Mouse (Mus musculus) splenic B cell, adult 2 months (primary cell): Measurements from ENCODE around the gene Mrps23.
A peak's percentile ranks its signal among the peaks of the same experiment; 100 is the strongest.

Source experiments
- DNase-seq: peaks from one replicate; pipeline ENCODE4 v3.0.0-alpha.2; 2011; ENCODE audit warnings: low read depth, low spot score
- H3K27me3 ChIP-seq: 2 replicates; pipeline ENCODE4 v1.6.1; 2012; ENCODE audit warnings: mild to moderate bottlenecking, low read length, moderate library complexity, mixed read lengths; ENCODE audit not compliant: control insufficient read depth, poor library complexity, insufficient read depth, severe bottlenecking
- H3K36me3 ChIP-seq: 2 replicates; pipeline ENCODE4 v1.6.1; 2012; ENCODE audit warnings: mild to moderate bottlenecking, low read length, moderate library complexity, mixed read lengths; ENCODE audit not compliant: control insufficient read depth, poor library complexity, insufficient read depth, severe bottlenecking

Mrps23 gene

DNA sequence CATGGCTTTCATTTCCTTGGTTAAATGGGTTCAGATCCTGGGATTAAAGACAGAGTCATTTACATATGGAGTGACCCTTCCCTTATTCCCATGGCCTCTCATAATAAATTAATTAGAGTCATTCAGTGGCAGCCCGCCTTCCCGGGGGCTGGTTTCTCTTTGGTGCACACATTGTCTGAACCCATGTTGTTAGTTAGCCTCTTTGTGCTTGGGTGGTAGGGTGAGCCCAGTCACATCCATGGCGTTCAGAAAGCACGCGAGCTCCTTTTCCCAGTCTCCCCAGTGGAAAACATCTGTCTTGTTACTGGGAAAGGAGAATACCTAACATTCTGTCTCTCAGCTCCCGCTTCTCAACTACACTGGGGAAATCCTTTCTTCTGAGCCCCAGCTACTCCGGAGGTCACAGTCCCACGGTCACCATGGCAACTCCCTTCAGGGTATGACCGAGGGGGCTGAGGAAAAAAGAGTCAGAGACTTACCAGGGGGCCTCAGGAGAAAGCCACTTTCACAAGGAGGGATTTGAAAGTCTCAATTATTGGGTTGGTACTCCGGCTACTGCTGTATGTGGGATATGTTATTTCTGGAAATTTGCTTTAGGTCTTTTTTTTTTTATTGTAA, 36.7 kb downstream of the Mrps23 start:
- H3K36me3 ChIP-seq: no peaks in the 10 kb centered on the region
- H3K27me3 ChIP-seq: no peaks in the 10 kb centered on the region
- DNase-seq: no peak

DNA sequence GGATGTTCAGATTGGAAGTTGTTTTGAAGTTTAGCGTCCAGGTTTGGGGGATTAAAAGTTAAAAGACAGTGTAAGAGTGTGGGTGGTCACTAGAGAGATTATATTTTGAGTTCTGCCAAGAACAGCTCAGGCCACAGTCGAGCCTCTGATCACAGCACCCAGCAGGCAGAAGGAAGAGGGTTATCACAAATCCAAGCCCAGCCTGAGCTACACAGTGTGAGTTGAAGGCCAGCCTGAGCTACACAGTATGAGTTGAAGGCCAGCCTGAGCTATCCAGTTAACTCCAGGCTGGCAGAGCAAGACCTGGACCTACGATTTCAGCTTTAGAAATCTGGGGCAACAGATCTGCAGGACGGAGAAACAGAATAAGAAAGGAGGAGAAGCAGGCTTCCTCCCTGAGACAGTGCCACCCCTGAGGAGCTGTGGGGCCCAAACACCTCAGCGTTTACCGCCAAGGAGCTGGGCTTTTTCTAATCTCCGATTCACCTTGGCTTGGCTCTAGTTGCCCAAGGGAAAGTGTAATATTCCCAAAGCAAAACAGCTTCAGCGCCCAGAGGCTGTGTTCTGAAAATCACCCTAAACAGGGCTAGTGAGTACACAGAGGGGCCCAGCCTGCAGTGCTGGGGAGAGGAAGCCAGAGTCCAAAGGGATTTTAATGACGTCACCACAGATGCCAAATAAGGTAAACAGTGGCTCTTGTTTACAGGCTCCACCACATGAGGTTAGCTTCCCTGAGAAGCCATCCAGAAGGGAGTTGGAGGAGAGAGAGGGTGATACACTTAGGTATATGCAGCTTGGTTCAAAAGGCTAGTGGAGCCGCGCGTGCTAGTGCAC, 37.5 kb downstream of the Mrps23 start:
- no peaks in the 10 kb centered on the region for H3K27me3 ChIP-seq
- H3K36me3 ChIP-seq: no peaks in the 10 kb centered on the region
- DNase-seq: no peak

DNA sequence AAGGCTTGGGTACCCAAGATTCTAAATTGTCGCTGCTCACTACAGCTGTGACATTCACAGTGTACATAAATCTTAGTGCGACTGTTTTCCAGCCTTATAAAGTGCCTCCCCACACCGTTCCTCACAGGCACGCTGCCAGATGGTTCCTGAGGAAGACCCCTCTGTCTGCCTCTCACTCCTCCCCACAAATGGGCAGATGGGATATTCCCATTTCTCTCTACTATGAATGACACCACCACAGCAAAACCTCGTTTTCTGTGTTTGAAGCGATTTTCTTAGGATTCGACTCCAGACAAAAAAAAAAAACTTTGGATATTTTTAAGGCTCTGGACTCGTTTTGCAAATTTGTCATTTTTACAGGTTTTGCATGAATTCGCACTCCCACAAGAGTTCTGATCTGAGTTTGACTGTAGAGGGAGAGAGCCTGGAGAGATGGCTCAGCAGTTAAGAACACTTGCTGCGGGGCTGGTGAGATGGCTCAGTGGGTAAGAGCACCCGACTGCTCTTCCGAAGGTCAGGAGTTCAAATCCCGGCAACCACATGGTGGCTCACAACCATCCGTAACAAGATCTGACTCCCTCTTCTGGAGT, 41.5 kb downstream of the Mrps23 start:
- no peak for DNase-seq
- no peaks in the 10 kb centered on the region for H3K27me3 ChIP-seq
- H3K36me3 ChIP-seq: no peaks in the 10 kb centered on the region

DNA sequence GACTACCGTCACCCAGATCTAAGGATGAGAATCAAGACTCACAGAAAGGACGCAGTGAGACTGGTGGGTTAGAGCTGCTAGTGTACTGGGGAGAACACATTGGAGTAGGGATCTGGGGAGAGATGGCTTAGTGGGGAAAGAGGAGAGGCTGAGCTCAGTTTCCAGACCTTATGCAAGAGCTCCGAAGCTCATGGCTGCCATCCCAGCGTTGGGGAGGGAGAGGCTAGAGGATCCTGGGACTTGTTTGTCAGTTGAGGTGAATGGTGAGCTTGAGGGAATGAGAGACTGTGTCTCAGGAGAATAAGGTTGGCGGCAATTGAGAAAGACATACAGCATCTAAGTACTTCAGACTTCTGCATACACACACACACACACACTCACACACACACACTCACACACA, 44.4 kb downstream of the Mrps23 start:
- no peaks in the 10 kb centered on the region for H3K27me3 ChIP-seq
- H3K36me3 ChIP-seq: no peaks in the 10 kb centered on the region
- DNase-seq: no peak

DNA sequence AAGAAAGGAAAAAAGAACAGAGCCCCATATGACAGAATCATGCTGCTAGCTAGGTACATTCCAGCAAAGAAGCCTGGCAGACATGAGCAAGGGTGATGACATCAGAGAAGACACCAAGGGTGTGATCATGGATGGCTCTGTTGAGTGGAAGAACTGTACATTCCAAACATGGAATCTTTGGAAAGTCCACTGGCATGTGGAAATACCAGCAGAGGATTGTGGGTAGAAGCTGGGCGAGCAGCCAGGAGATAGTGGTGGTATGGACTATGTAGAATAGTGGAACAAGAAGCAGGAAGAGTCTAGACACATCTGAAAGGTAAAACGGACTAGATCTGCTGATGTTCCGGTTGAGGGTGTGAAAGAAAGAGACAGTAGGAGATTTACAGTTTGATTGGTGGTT, 46.4 kb downstream of the Mrps23 start:
- H3K36me3 ChIP-seq: no peaks in the 10 kb centered on the region
- DNase-seq: no peak
- no peaks in the 10 kb centered on the region for H3K27me3 ChIP-seq

DNA sequence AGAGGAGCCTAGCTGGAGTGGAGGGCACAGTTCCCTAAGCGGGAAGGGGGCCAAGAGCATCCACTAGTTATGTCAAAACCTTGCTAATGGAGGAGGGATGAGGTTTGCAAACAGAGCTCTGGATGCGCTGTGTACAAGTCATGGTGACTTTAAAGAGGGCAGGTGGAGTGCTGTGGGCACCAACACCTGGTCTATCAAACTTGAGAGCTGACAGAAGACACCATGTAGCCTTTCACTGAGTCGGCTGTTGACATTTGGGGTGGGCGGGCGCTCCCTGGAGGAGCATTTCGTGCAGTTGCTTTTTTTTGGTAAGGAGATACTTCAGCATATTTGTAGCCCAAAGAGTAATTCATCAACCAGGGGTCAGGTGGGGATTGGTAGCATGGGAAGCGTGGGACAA, 47.1 kb downstream of the Mrps23 start:
- H3K27me3 ChIP-seq: no peaks in the 10 kb centered on the region
- H3K36me3 ChIP-seq: no peaks in the 10 kb centered on the region
- no peak for DNase-seq

DNA sequence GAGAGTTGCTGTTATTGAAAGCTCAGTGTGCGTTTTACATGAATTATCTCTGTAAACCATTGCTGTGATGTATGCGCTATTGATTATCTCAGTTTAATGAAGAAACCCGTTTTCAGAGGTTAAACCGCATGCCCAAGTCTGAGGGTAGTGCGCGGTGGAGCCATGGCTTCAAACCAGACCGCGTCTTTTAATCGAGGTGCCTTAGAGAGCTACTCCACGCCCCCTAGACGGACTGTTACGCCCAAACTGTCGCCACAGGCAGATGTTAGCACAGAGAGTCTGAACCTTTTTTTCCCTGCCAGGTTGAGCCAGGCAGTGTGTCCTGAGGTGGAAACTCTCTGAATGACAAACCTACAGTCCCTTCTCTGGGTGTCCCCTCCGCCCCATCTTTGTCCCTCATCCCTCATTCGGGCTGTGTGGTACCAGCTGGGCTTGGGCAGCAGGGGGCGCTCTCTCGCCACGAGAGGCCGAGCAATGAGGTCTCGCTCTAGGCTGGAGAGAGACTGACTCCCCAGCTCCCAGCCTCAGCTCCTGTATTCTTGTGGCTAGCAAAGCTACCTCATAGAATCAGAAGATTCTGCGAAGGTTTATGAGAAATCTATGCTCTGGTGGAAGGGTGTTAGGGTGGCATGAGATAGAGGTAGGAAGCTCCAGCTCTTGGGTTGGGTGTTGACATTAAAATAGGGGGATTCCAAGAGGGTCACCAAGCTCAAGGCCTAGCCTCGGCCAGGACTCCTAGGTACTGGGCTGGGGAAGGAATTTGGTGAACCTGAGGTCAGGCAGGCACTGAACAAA, 48.0 kb downstream of the Mrps23 start:
- peak; percentile 81 for DNase-seq
- no peaks in the 10 kb centered on the region for H3K36me3 ChIP-seq
- H3K27me3 ChIP-seq: no peaks in the 10 kb centered on the region

DNA sequence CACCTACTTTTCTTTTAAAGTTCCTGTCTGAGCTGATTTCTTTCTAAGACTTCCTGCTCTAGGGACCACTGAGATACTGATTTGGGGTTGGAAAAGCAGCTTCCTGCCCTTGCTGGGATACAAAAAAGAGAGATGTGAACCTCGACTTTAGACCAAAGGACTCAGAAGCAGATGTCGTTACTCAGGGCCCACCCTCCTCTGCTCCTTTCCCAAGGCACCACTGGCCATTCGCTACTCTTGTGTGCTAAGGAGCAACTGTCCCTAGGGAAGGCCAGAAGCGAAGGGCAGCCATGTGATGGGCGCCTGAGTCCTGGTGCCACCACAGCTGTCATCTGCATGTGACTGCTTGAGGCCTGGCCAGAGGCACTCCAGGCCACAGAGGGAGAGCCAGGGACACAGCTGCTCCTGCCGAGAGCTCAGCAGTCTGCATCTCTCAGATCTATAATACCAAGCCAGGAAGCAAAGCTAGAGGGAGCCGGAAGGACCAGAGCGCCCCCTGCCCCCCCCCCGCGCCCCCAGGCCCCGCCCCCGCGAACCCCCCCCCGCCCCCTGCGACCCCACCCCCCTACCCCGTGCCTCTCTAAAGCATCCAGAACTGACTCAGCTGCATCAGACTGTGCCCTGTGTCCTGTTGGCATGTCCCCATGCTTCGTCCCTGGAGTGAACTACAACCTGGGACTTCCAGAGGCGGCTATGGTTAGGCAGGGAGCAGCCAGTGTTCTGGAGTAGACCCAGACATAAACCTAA, 48.8 kb downstream of the Mrps23 start:
- Histone ChIP-seq H3K36me3 (no peaks in the 10 kb centered on the region), H3K27me3 (no peaks in the 10 kb centered on the region)
- peak; percentile 16 for DNase-seq

DNA sequence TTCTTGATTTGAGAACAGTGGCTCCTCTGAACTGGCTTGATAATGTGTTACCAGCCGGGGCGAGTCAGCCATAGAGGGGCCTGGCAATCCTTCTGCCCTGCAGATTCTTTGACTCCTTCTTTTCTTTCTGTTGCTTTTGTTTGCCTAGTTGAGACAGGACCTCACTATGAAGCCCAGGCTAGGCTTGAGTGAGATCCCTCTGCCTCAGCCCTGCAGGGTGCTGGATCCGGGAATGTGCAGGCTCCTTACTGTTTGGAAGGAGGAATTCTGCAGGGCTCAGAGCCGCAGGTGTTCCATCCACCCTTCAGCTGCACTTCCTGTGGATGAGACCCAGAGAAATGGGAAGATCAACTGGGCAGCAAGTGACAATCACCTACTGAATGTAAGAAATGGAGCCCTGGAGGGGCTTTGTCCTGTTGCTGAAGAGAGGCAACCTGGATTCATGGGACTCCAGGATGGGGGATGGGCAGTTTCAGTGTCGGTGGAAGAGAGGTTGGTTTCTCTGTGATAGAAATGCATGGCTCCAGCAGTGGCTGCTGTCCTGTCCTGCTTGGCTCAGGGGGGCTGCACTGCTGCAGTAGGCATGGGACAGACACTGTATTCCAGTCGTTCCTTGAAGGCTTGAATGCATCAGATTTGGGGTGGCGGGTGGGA, 49.5 kb downstream of the Mrps23 start:
- no peaks in the 10 kb centered on the region for H3K36me3 ChIP-seq
- DNase-seq: no peak
- no peaks in the 10 kb centered on the region for H3K27me3 ChIP-seq

DNA sequence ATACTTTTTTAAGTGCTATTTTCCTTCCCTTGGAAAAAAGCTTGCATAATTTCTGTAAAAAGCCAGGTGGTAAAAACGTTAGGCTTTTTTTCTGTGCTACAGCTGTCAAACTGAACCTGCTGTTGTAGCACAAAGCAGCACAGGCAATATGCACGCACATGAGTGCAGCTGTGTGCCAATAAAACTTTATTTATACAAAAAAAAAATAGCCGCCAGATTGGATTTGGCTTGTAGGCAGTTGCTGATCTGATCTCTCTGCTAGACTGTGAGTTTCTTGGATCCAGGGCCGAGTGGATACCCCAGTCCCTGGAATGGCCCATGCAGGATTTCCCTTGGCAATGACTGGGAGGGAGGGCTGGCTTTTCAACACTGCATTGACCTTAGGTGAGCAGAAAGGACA, 53.5 kb downstream of the Mrps23 start:
- Histone ChIP-seq H3K27me3 (no peaks in the 10 kb centered on the region; the same call in 1 of the 2 replicates), H3K36me3 (no peaks in the 10 kb centered on the region)
- DNase-seq: no peak

DNA sequence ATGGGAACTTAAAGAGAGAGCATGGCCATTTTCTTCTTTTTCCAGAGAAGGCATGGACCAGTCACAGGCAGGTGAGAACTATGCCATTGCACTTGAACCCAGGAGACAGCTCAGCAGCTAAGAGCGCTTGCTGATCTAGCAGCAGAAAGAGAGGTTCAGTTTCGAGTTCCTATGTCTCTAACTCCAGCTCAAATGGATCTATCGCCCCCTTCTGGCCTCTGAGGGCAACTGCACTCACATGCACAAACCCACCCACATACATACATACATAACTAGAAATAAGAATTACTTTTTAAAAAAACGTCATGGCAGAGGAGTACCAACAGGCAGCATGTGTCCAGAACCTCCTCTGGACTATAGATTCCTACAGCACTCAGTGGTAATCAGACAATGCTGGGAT, 54.0 kb downstream of the Mrps23 start:
- peak; percentile 39 for DNase-seq
- Histone ChIP-seq H3K36me3 (no peaks in the 10 kb centered on the region), H3K27me3 (no peaks in the 10 kb centered on the region; the same call in 1 of the 2 replicates)

DNA sequence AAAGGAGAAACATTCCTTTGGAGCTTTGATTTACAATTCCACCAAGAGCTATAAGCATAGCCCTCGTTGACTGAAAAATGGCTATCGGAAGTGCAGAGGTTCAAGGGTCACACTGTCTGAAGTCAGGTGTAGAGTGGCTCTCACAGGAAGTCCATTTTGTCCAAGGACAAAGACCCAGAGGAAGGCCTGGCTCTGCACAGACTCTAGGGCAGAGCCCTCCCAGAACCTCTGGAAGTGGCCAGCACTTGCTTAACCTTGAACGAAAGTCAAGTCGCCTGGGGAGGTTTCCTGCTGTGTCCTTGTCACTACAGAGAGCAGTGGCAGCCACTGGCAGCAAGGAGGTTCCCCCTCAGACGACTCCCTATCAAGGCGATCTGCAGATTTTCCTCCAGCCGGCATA, 56.3 kb downstream of the Mrps23 start:
- DNase-seq: no peak
- Histone ChIP-seq H3K36me3 (no peaks in the 10 kb centered on the region), H3K27me3 (no peaks in the 10 kb centered on the region; the same call in 1 of the 2 replicates)
